In the genomic region with DNA sequence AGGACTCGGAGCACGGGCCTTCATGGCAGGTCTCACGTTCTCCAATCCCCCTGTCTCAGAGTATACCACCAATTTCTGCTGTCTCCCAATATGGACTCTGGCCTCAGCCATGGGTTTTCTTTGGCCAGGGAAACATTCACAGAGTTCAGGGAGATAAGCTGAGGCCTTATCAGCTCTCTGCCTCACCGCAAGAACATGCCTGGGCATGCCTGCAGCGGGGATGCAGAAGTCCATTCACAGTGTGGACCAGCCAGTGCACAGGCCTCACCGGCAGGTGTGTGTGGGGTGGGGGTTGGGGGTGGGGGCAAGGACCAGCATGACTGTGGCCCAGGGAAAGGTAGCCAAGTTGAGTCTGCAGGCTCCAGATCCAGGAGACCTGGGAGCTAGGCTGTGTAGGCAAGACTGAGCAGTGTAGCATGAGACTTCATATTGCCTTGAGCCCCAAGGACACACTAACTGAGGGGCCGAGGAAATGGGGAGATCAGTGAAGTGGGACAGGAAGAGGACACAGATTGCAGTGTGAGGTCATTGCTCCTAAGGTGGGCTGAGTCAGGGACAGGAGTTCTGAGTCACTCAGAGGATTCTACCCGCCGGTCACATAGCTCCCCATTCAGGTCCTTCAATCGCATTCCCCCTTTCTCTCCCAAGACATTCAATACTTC, we compare ENCODE assay signal across 16 mouse cellular contexts. TPM values are rescaled to one million over a fixed set of nuclear protein-coding genes. Genes with fewer than 3 reads are reported as not detected.
DNase-seq lines count a peak whose midpoint lies in the region; ATAC-seq and TF ChIP-seq lines count a peak whose summit lies in the region.
"Had no signal": no experiment of that assay in that cellular context is flagged by ENCODE, and none has a peak within 500 bp of the region (broad histone marks: within the 10 kb centered on the region; RNA-seq: fewer than 3 reads in every experiment).

No protein-coding gene starts in this region.

- no peaks in the 10 kb centered on the region for H3K27me3 ChIP-seq in liver, embryonic 14.5 days (ENCODE audit: control insufficient read depth, insufficient read depth, low read length)
- H3K27me3 ChIP-seq in cerebellum, adult 2 months (ENCODE audit: control insufficient read depth, insufficient read depth, low read length) = no peaks in the 10 kb centered on the region
- H3K27me3 ChIP-seq: hindbrain, embryonic 15.5 days had no signal

- no peak overlapping the region for H3K9ac ChIP-seq in liver, embryonic 14.5 days (replicated peaks)
- H3K9ac ChIP-seq: hindbrain, embryonic 15.5 days had no signal

- H3K36me3 ChIP-seq in liver, embryonic 14.5 days (replicated peaks; ENCODE audit: control insufficient read depth, insufficient read depth, low read depth) = no peaks in the 10 kb centered on the region
- H3K36me3 ChIP-seq: hindbrain, embryonic 15.5 days had no signal

- TF ChIP-seq EP300 in liver, embryonic 14.5 days (IDR thresholded peaks at IDR 0.05; ENCODE audit: low read depth) = peak; percentile 75

- 48% methylated on average over 10 of the region's 10 CpGs for WGBS in liver, embryonic 14.5 days (ENCODE audit: insufficient replicate concordance)
- 85% methylated on average over 10 of the region's 10 CpGs for WGBS in cerebellum, adult 2 months

- peak; percentile 79 for ATAC-seq in liver, embryonic 14.5 days (ENCODE audit: insufficient read depth)
- ATAC-seq: forebrain, embryonic 16.5 days had no signal

- no peak for TF ChIP-seq POLR2A in cerebellum, adult 2 months (IDR thresholded peaks at IDR 0.05; ENCODE audit: borderline replicate concordance, insufficient read depth, low read length)

- no peak overlapping the region for H3K4me3 ChIP-seq in liver, embryonic 14.5 days (ENCODE audit: insufficient read depth in 1 of 2, low read depth in 2 of 2, low read length in 2 of 2)
- H3K4me3 ChIP-seq in cerebellum, adult 2 months (replicated peaks; ENCODE audit: insufficient read depth, low read depth, low read length) = no peak overlapping the region
- H3K4me3 ChIP-seq: hindbrain, embryonic 15.5 days had no signal

- peaks cover 16 to 32% of the 10 kb centered on the region in 2 experiments for H3K4me1 ChIP-seq in liver, embryonic 14.5 days (replicated peaks; ENCODE audit: control insufficient read depth in 2 of 2, insufficient read depth in 2 of 2, low read length in 1 of 2)
- H3K4me1 ChIP-seq in cerebellum, adult 2 months (ENCODE audit: control insufficient read depth, insufficient read depth, low read length) = no peaks in the 10 kb centered on the region

- no peak for TF ChIP-seq CTCF in liver, embryonic 14.5 days (IDR thresholded peaks at IDR 0.05; ENCODE audit: low read depth)
- no peak for TF ChIP-seq CTCF in cerebellum, adult 2 months (IDR thresholded peaks at IDR 0.05; ENCODE audit: borderline replicate concordance, insufficient read depth, low read depth, low read length)

- peak overlapping the region; percentile 14; the same call in 1 of the 2 replicates for H3K4me2 ChIP-seq in liver, embryonic 14.5 days (ENCODE audit: low read depth)
- H3K4me2 ChIP-seq: hindbrain, embryonic 15.5 days had no signal

- DNase-seq in adrenal gland, adult (ENCODE audit: inconsistent age in 2 of 2, low spot score in 1 of 2) = peak; percentile 56 to 73
- no peak for DNase-seq in adrenal gland, postnatal 14 days
- DNase-seq in ovary, postnatal 36 days (ENCODE audit: low spot score) = peak; percentile 22
- no peak for DNase-seq in ovary, postnatal 10 days (ENCODE audit: low spot score)
- DNase-seq in liver, embryonic 14.5 days (ENCODE audit: low read depth in 3 of 3, low spot score in 3 of 3) = peak; percentile 49 to 59 (median 58)
- peak; percentile 49 to 71 for DNase-seq in urinary bladder, postnatal 36 days (ENCODE audit: low spot score in 2 of 2)
- DNase-seq in lung, postnatal 10 days = no peak
- no peak for DNase-seq in cerebellum, adult 2 months
- DNase-seq: kidney, postnatal 14 days had no signal

- no peaks in the 10 kb centered on the region for H3K9me3 ChIP-seq in liver, embryonic 14.5 days (ENCODE audit: control insufficient read depth, low read length)
- H3K9me3 ChIP-seq: hindbrain, embryonic 15.5 days had no signal

- no peak overlapping the region for H3K27ac ChIP-seq in liver, embryonic 14.5 days
- no peak overlapping the region for H3K27ac ChIP-seq in cerebellum, adult 2 months (ENCODE audit: insufficient read depth, low read length)
- H3K27ac ChIP-seq: hindbrain, embryonic 15.5 days; macrophage had no signal

RNA-seq across cellular contexts. Expression of gene Gm21885, which starts 7.3 kb away (rescaled TPM):
- total RNA-seq in adrenal gland, postnatal 14 days (2021) = not detected in 2 replicates
- polyA plus RNA-seq in liver, embryonic 14.5 days (2012; rRNA removed) = not detected in 2 replicates
- polyA plus RNA-seq in liver, embryonic 14.5 days (2014; fragmentation: Nextera tagmentation; extraction: Ambion mirVana) = 0.32 TPM in 1 of 2 replicates, not detected in the other
- polyA plus RNA-seq in cerebellum, adult 2 months (2012; rRNA removed) = not detected in 2 replicates
- total RNA-seq: left cerebral cortex, postnatal 36 days had no signal
- polyA plus RNA-seq: brain, embryonic 14.5 days; gonadal fat pad, adult 2 months; macrophage; neural tube, embryonic 11.5 days had no signal

RNA-seq across cellular contexts. Expression of gene Wfikkn2, which starts 28.5 kb away (rescaled TPM):
- total RNA-seq in adrenal gland, postnatal 14 days (2021) = 0.63 and 0.68 TPM in 2 replicates
- 0.12 and 0.23 TPM in 2 replicates for polyA plus RNA-seq in liver, embryonic 14.5 days (2012; rRNA removed)
- 0.05 and 0.17 TPM in 2 replicates for polyA plus RNA-seq in liver, embryonic 14.5 days (2014; fragmentation: Nextera tagmentation; extraction: Ambion mirVana)
- 0.75 and 1.8 TPM in 2 replicates for polyA plus RNA-seq in cerebellum, adult 2 months (2012; rRNA removed)
- polyA plus RNA-seq: macrophage had no signal

RNA-seq across cellular contexts. Expression of gene Luc7l3, which starts 47.5 kb away (rescaled TPM):
- 74.5 and 94.6 TPM in 2 replicates for total RNA-seq in adrenal gland, postnatal 14 days (2021)
- polyA plus RNA-seq in liver, embryonic 14.5 days (2012; rRNA removed) = 20.6 and 39.1 TPM in 2 replicates
- 33.7 and 38.7 TPM in 2 replicates for polyA plus RNA-seq in liver, embryonic 14.5 days (2014; fragmentation: Nextera tagmentation; extraction: Ambion mirVana)
- 154 and 156 TPM in 2 replicates for polyA plus RNA-seq in cerebellum, adult 2 months (2012; rRNA removed)

RNA-seq across cellular contexts. Expression of gene Ankrd40, which starts 53.5 kb away (rescaled TPM):
- total RNA-seq in adrenal gland, postnatal 14 days (2021) = 131 and 136 TPM in 2 replicates
- polyA plus RNA-seq in liver, embryonic 14.5 days (2012; rRNA removed) = 11.7 and 12.6 TPM in 2 replicates
- 5.1 and 5.5 TPM in 2 replicates for polyA plus RNA-seq in liver, embryonic 14.5 days (2014; fragmentation: Nextera tagmentation; extraction: Ambion mirVana)
- 226 and 243 TPM in 2 replicates for polyA plus RNA-seq in cerebellum, adult 2 months (2012; rRNA removed)

Comparison
In these comparisons a context has a peak if more than half of its experiments do, and no peak if none do; other contexts are left out.
1. DNase-seq: peak in adrenal gland, adult (2 of 2), ovary, postnatal 36 days (single experiment), liver, embryonic 14.5 days (3 of 3) and urinary bladder, postnatal 36 days (2 of 2); none in adrenal gland, postnatal 14 days (single experiment), ovary, postnatal 10 days (single experiment), lung, postnatal 10 days (single experiment) and cerebellum, adult 2 months (0 of 2).